Mouse (Mus musculus): ENCODE data around the gene Ntn4.

DNA sequence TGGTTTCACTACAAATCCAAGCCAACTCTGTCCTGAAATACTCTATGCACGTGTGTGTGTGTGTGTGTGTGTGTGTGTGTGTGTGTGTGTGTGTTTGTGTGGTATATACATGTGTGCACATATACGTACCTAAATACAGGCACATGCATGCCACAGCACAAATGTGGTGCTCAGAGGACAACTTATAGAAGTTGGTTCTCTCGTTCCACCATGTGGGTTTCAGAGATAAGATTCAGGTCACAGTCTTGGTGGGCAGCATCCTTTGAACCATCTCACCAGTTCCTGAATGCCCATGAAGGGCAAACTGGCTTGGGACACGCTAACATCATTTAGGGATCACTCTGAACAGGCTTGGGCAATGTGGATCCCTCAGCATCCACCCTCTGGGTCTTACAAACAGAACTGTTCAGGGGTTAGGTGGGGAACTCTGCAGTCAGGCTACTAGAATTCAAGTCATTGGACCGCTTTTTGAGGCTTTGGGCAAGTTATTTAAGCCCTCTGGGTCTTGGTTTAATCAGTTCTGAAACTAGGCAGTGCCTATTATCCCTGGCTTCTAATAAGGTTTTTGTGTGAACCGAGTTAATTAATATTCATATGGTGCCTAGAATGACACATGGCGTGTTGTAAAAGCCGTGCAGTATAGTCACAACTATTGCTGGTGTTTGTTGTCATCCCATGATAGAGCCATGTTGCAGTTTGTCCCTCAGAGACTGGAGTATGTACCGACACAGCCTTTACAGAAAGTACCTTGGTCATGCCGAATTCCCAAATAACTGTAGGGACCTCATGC, 59.4 kb downstream of the Ntn4 start:
- TF ChIP-seq POLR2A (IDR thresholded peaks at IDR 0.05; ENCODE audit: borderline replicate concordance, extremely low read depth, insufficient read depth, insufficient read length, poor library complexity, severe bottlenecking) (no peak), CTCF (IDR thresholded peaks at IDR 0.05; ENCODE audit: borderline replicate concordance, extremely low read depth, insufficient read depth, insufficient read length) (no peak)
